Mouse (Mus musculus): ENCODE measurements around the gene Efhd1. TPM values are rescaled to one million over a fixed set of nuclear protein-coding genes. Genes with fewer than 3 reads are reported as not detected.
A peak's percentile ranks its signal among the peaks of the same experiment; 100 is the strongest.

The Efhd1 gene
- total and polyA plus RNA-seq, 3 experiments = 0.15 TPM; not detected in 2

DNA sequence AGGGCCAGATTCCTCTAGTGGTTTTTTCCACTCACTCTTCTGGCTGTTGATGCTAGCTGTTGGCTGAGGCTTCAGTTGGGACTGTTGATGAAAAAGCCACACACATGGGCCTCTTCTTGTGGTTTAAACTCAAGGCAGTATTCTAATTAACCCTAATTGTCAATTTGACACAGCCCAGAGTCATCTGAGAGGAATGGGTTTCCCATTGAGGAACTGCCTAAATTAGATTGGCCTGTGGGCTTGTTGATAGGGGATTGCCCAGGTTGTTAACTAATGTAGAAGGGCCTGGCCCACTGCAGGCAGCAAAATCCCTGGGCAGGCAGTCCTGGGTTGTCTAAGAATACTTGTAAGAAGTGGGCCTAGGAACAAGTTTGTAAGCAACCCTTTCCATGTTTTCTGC is 60.5 kb downstream of the Efhd1 start:
- peaks cover 23% of the 10 kb centered on the region for H3K79me2 ChIP-seq (ENCODE audit: control insufficient read depth, insufficient read depth, low read length, poor library complexity)

DNA sequence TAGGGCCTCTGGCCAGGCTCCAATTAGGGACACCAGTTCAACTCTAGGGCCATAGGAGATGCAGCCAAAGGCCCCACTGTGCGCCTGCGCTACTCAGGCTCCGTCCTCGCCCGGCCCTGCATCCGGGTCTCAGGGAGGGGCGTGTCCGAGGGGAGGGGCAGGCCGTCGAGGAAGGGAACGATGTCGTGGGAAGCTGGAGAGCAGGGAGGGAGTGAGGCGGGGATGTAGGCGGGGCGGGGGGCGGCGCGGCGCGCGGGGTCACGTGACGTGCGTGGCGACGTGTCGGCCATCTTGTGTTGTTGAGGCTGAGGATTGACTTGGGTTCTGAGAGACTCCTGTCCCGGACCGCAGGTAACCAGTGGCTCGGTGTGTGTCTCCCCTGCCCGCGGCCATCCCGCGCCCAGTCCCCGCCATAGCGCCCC is 62.6 kb downstream of the Efhd1 start, which contains the start of gene Gigyf2:
Gene Gigyf2 (plus strand): TSS at position 257 of the 422 bp plus-strand sequence.
- H3K9me3 ChIP-seq (replicated peaks; ENCODE audit: insufficient read depth, low read length) = no peaks in the 10 kb centered on the region
- peak; percentile 98 for DNase-seq (ENCODE audit: low read depth, low spot score)
- TF ChIP-seq JUND (IDR thresholded peaks at IDR 0.05; ENCODE audit: low read depth, low read length) (no peak), USF2 (IDR thresholded peaks at IDR 0.05; ENCODE audit: borderline replicate concordance in 1 of 2, insufficient read depth in 1 of 2, low read depth in 1 of 2, low read length in 2 of 2) (peak; percentile 58 to 88; a peak in 3 of 4 replicates), MAZ (IDR thresholded peaks at IDR 0.05; ENCODE audit: low read depth, low read length) (peak; percentile 75; the same call in 1 of the 2 replicates), NELFE (IDR thresholded peaks at IDR 0.05; ENCODE audit: low read depth, low read length) (peak; percentile 84), HCFC1 (IDR thresholded peaks at IDR 0.05; ENCODE audit: low read depth, low read length) (peak; percentile 78), GATA1 (IDR thresholded peaks at IDR 0.05; ENCODE audit: low read depth, low read length) (no peak), SIN3A (IDR thresholded peaks at IDR 0.05; ENCODE audit: low read length) (peak; percentile 66), USF1 (IDR thresholded peaks at IDR 0.05; ENCODE audit: low read depth, low read length) (peak; percentile 98), MEF2A (IDR thresholded peaks at IDR 0.05; ENCODE audit: extremely low read depth, insufficient replicate concordance, low read depth, low read length, poor library complexity, severe bottlenecking) (no peak), BHLHE40 (IDR thresholded peaks at IDR 0.05; ENCODE audit: borderline replicate concordance, low read depth, low read length) (peak; percentile 91), NRF1 (IDR thresholded peaks at IDR 0.05; ENCODE audit: insufficient read depth, low read depth, low read length, poor library complexity, severe bottlenecking) (peak; percentile 94), MAX (IDR thresholded peaks at IDR 0.05; ENCODE audit: low read length) (peak; percentile 86), ZMIZ1 (IDR thresholded peaks at IDR 0.05; ENCODE audit: low read depth, low read length) (peak; percentile 70; the same call in 1 of the 2 replicates), MXI1 (IDR thresholded peaks at IDR 0.05; ENCODE audit: low read depth, low read length) (peak; percentile 76; the same call in 1 of the 2 replicates), ELF1 (IDR thresholded peaks at IDR 0.05; ENCODE audit: low read depth, low read length) (peak; percentile 63), CHD2 (IDR thresholded peaks at IDR 0.05; ENCODE audit: low read length) (no peak), TBP (IDR thresholded peaks at IDR 0.05; ENCODE audit: low read depth, low read length) (peak; percentile 9; the same call in 1 of the 2 replicates), POLR2AphosphoS2 (IDR thresholded peaks at IDR 0.05; ENCODE audit: low read length) (peak; percentile 75; the same call in 1 of the 2 replicates), POLR2A (IDR thresholded peaks at IDR 0.05; ENCODE audit: control insufficient read depth in 1 of 2, insufficient read depth in 1 of 2, low read depth in 1 of 2, low read length in 2 of 2, poor library complexity in 1 of 2) (peak; percentile 49 to 84), CTCF (IDR thresholded peaks at IDR 0.05 in 2 of 3, conservative IDR thresholded peaks at IDR 0.05 in 1 of 3; ENCODE audit: control insufficient read depth in 1 of 3, insufficient read depth in 1 of 3, low read depth in 2 of 3, low read length in 3 of 3, poor library complexity in 1 of 3, severe bottlenecking in 1 of 3) (no peak)
- H3K4me1 ChIP-seq (ENCODE audit: control insufficient read depth in 1 of 2, insufficient read depth in 2 of 2, low read length in 2 of 2) = peaks cover 10 to 19% of the 10 kb centered on the region in 2 experiments
- H3K27ac ChIP-seq (ENCODE audit: control insufficient read depth, low read depth, low read length) = peak within 1 kb of the TSS; percentile 64
- H3K36me3 ChIP-seq (ENCODE audit: control insufficient read depth in 1 of 2, insufficient read depth in 2 of 2, low read length in 2 of 2) = peaks cover 4 to 34% of the 10 kb centered on the region in 2 experiments
- peaks cover 36% of the 10 kb centered on the region for H3K79me2 ChIP-seq (ENCODE audit: control insufficient read depth, insufficient read depth, low read length, poor library complexity)
- H3K9ac ChIP-seq (ENCODE audit: control insufficient read depth, low read depth, low read length, poor library complexity, severe bottlenecking) = peak within 1 kb of the TSS; percentile 98
- H3K4me3 ChIP-seq (ENCODE audit: control insufficient read depth in 1 of 2, insufficient read depth in 1 of 2, low read depth in 2 of 2, low read length in 2 of 2) = peak within 1 kb of the TSS; percentile 79 to 96
- H3K27me3 ChIP-seq (ENCODE audit: control insufficient read depth in 1 of 2, insufficient read depth in 2 of 2, low read length in 2 of 2) = no peaks in the 10 kb centered on the region

More for the DNA sequence above, 60.5 kb downstream of the Efhd1 start:
- Histone ChIP-seq H3K9ac (ENCODE audit: control insufficient read depth, low read depth, low read length, poor library complexity, severe bottlenecking) (no peak overlapping the region), H3K4me1 (ENCODE audit: control insufficient read depth in 1 of 2, insufficient read depth in 2 of 2, low read length in 2 of 2) (peaks cover 9 to 12% of the 10 kb centered on the region in 2 experiments), H3K27me3 (ENCODE audit: control insufficient read depth in 1 of 2, insufficient read depth in 2 of 2, low read length in 2 of 2) (no peaks in the 10 kb centered on the region), H3K36me3 (ENCODE audit: control insufficient read depth in 1 of 2, insufficient read depth in 2 of 2, low read length in 2 of 2) (peaks cover 0 to 18% of the 10 kb centered on the region in 2 experiments; a peak in 2 of 4 replicates), H3K9me3 (replicated peaks; ENCODE audit: insufficient read depth, low read length) (no peaks in the 10 kb centered on the region), H3K27ac (ENCODE audit: control insufficient read depth, low read depth, low read length) (no peak overlapping the region), H3K4me3 (ENCODE audit: control insufficient read depth in 1 of 2, insufficient read depth in 1 of 2, low read depth in 2 of 2, low read length in 2 of 2) (no peak overlapping the region)
- no peak for TF ChIP-seq MAX (IDR thresholded peaks at IDR 0.05; ENCODE audit: low read length)
- TF ChIP-seq POLR2AphosphoS2 (IDR thresholded peaks at IDR 0.05; ENCODE audit: low read length) = no peak
- TF ChIP-seq HCFC1 (IDR thresholded peaks at IDR 0.05; ENCODE audit: low read depth, low read length) = no peak
- TF ChIP-seq ELF1 (IDR thresholded peaks at IDR 0.05; ENCODE audit: low read depth, low read length) = no peak
- no peak for DNase-seq (ENCODE audit: low read depth, low spot score)
